Mouse (Mus musculus) layer of hippocampus, adult 8-10 months (tissue): ENCODE measurements at regions not wholly inside any gene's neighbourhood (a gene's known extent, or its start where the extent isn't known, plus 50 kb on each side); places are given as distances from the start of the nearest gene placed in this dataset.
A peak's percentile ranks its signal among the peaks of the same experiment; 100 is the strongest.

ENCODE experiments used
- DNase-seq, 2 experiments: peaks; one replicate each; pipeline ENCODE4 v3.0.0; 2022; ENCODE audit warnings: low spot score in 2 of 2

GRCm38 (mm10) chr11:19651929-19652328 lies 272.2 kb upstream of the Spred2 start:
- DNase-seq: no peak

- no peak for DNase-seq
Observed at GRCm38 (mm10) chr11:19659511-19659910, 264.7 kb upstream of the Spred2 start.

GRCm38 (mm10) chr11:19666732-19667131 lies 257.4 kb upstream of the Spred2 start:
- DNase-seq: no peak

- peak; percentile 4 to 8 for DNase-seq
Observed at GRCm38 (mm10) chr11:19670853-19671530, 253.2 kb upstream of the Spred2 start.

- no peak for DNase-seq
Observed at GRCm38 (mm10) chr11:19673012-19673411, 251.2 kb upstream of the Spred2 start.

GRCm38 (mm10) chr11:19676514-19676913 lies 247.7 kb upstream of the Spred2 start:
- no peak for DNase-seq

- DNase-seq: no peak
Observed at GRCm38 (mm10) chr11:19679041-19679440, 245.1 kb upstream of the Spred2 start.

GRCm38 (mm10) chr11:19679669-19680068 lies 244.5 kb upstream of the Spred2 start:
- DNase-seq: no peak

GRCm38 (mm10) chr11:19701198-19701597 lies 223.0 kb upstream of the Spred2 start:
- DNase-seq: no peak

GRCm38 (mm10) chr11:19708821-19709220 lies 215.4 kb upstream of the Spred2 start:
- DNase-seq: no peak

GRCm38 (mm10) chr11:19709337-19709736 lies 214.8 kb upstream of the Spred2 start:
- no peak for DNase-seq

- DNase-seq: peak; percentile 26 to 48
Observed at GRCm38 (mm10) chr11:19713091-19713490, 211.1 kb upstream of the Spred2 start.

- no peak for DNase-seq
Observed at GRCm38 (mm10) chr11:19713597-19713996, 210.6 kb upstream of the Spred2 start.

GRCm38 (mm10) chr11:19714211-19714610 lies 210.0 kb upstream of the Spred2 start:
- DNase-seq: no peak

GRCm38 (mm10) chr11:19714888-19715595 lies 209.1 kb upstream of the Spred2 start:
- DNase-seq: no peak

GRCm38 (mm10) chr11:19718165-19718564 lies 206.0 kb upstream of the Spred2 start:
- no peak for DNase-seq

GRCm38 (mm10) chr11:19729031-19729430 lies 195.1 kb upstream of the Spred2 start:
- DNase-seq: no peak

GRCm38 (mm10) chr11:19730747-19731146 lies 193.4 kb upstream of the Spred2 start:
- no peak for DNase-seq

GRCm38 (mm10) chr11:19736076-19736475 lies 188.1 kb upstream of the Spred2 start:
- DNase-seq: no peak

- no peak for DNase-seq
Observed at GRCm38 (mm10) chr11:19736926-19737325, 187.2 kb upstream of the Spred2 start.

- no peak for DNase-seq
Observed at GRCm38 (mm10) chr11:19737331-19737730, 186.8 kb upstream of the Spred2 start.

GRCm38 (mm10) chr11:19737807-19738206 lies 186.4 kb upstream of the Spred2 start:
- DNase-seq: no peak

GRCm38 (mm10) chr11:19739527-19740151 lies 184.5 kb upstream of the Spred2 start:
- DNase-seq: no peak
